Mouse (Mus musculus) limb, embryonic 12.5 days (tissue): Measurements from ENCODE around the gene Fut7. TPM values are rescaled to one million over a fixed set of nuclear protein-coding genes. Genes with fewer than 3 reads are reported as not detected.

ENCODE experiments used
- ATAC-seq: fragments of 200-750 bp; cut with Nextera tagmentation; 2 replicates; pipeline ENCODE4 v1.8.0; 2017; ENCODE audit warnings: low read depth, moderate TSS enrichment; ENCODE audit not compliant: insufficient number of reproducible peaks, insufficient read depth, low FRiP score, low TSS enrichment
- H3K27ac ChIP-seq: fragments of 300-500 bp; sonication (generic); 2 replicates; pipeline ENCODE4 v1.5.1; 2016; ENCODE audit warnings: mild to moderate bottlenecking, moderate library complexity
- H3K27me3 ChIP-seq: fragments of 300-500 bp; sonication (generic); 2 replicates; pipeline ENCODE4 v1.6.1; 2016; ENCODE audit warnings: mild to moderate bottlenecking, moderate library complexity
- H3K36me3 ChIP-seq: fragments of 300-500 bp; sonication (generic); 2 replicates; pipeline ENCODE4 v1.6.1; 2016; ENCODE audit warnings: mild to moderate bottlenecking, moderate library complexity
- H3K4me1 ChIP-seq: fragments of 300-500 bp; sonication (generic); replicated peaks from 2 replicates; pipeline ENCODE4 v1.6.1; 2016
- H3K4me2 ChIP-seq: fragments of 300-500 bp; sonication (generic); 2 replicates; pipeline ENCODE4 v1.6.1; 2016; ENCODE audit warnings: mild to moderate bottlenecking, moderate library complexity
- H3K4me3 ChIP-seq: fragments of 300-500 bp; sonication (generic); replicated peaks from 2 replicates; pipeline ENCODE4 v1.5.1; 2016; ENCODE audit warnings: mild to moderate bottlenecking
- H3K9ac ChIP-seq: fragments of 300-500 bp; sonication (generic); replicated peaks from 2 replicates; pipeline ENCODE4 v1.6.1; 2016; ENCODE audit warnings: mild to moderate bottlenecking, moderate library complexity
- H3K9me3 ChIP-seq: fragments of 300-500 bp; sonication (generic); 2 replicates; pipeline ENCODE4 v1.6.1; 2016; ENCODE audit warnings: mild to moderate bottlenecking, moderate library complexity
- WGBS: fragments of 180-500 bp; shearing (Covaris S2); methylation state at CpG from one replicate; pipeline ENCODE4 v1.1.7; 2016; 5-methylcytosine and 5-hydroxymethylcytosine counted together
- polyA plus RNA-seq: library from polyadenylated mRNA; unstranded; fragments of >200 nt; fragmentation: Nextera tagmentation; extraction: Ambion mirVana; gene quantifications from 2 replicates; pipeline ENCODE4 v1.2.1, GENCODE M21; 2016

The Fut7 gene
- polyA plus RNA-seq, 1 experiment from 2014 or later = not detected

DNA sequence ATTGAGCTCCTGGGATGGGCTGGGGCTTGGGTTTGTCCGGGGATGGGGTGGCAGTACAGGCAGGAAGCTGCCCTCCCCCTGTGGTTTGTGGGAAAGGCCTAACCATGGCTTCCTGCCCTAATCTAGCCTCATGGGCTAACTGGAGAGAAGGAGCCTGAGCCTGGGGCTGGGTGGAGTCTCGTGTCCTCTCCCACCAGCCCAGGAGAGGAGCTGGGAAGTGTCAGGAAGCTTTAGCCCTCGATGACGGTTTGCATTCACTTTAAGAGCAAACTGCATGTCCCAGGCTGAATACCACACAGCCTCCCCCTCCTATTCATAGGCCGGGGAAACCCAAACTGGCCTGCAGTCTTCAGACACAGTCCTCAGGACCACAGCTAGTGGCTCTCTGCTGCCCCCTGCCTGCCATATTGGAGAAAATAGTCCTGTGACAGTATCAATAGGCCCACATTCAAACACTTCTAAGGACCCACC is 3.7 kb downstream of the Fut7 start:
- no peak for ATAC-seq
- WGBS = 31% methylated on average over 5 of the region's 5 CpGs
- H3K27me3 ChIP-seq = peaks cover 78% of the 10 kb centered on the region

DNA sequence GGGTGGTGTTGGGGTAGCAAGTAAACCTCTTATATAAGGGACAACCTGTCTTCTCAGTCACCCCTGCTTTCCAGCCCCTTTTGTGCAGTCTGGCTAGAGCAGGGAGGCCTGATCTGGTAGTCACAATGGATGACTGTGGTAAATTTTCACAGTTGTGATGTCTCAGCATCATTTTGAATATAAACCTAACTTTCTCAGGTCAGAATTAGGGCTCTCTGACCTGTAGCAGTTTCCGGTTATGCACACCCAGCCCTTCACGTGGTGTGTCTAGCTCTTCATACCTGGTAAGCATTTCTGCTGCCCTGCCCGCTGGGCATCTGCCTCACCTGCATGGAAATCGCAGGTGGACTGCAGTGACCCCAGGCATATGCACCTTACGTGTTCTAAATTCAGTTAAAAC is 4.2 kb downstream of the Fut7 start:
- Histone ChIP-seq H3K27me3 (peaks cover 79% of the 10 kb centered on the region), H3K9me3 (no peaks in the 10 kb centered on the region), H3K4me1 (peaks cover 6% of the 10 kb centered on the region), H3K27ac (no peak overlapping the region), H3K9ac (no peak overlapping the region), H3K4me3 (no peak overlapping the region), H3K36me3 (no peaks in the 10 kb centered on the region), H3K4me2 (no peak overlapping the region)
- WGBS = 89% methylated on average over 5 of the region's 5 CpGs
- ATAC-seq = no peak

More for the DNA sequence above, 3.7 kb downstream of the Fut7 start:
- H3K9ac ChIP-seq = no peak overlapping the region
- H3K36me3 ChIP-seq = no peaks in the 10 kb centered on the region
- no peak overlapping the region for H3K27ac ChIP-seq
- no peak overlapping the region for H3K4me3 ChIP-seq
- H3K9me3 ChIP-seq = no peaks in the 10 kb centered on the region
- peaks cover 6% of the 10 kb centered on the region for H3K4me1 ChIP-seq
- no peak overlapping the region for H3K4me2 ChIP-seq

DNA sequence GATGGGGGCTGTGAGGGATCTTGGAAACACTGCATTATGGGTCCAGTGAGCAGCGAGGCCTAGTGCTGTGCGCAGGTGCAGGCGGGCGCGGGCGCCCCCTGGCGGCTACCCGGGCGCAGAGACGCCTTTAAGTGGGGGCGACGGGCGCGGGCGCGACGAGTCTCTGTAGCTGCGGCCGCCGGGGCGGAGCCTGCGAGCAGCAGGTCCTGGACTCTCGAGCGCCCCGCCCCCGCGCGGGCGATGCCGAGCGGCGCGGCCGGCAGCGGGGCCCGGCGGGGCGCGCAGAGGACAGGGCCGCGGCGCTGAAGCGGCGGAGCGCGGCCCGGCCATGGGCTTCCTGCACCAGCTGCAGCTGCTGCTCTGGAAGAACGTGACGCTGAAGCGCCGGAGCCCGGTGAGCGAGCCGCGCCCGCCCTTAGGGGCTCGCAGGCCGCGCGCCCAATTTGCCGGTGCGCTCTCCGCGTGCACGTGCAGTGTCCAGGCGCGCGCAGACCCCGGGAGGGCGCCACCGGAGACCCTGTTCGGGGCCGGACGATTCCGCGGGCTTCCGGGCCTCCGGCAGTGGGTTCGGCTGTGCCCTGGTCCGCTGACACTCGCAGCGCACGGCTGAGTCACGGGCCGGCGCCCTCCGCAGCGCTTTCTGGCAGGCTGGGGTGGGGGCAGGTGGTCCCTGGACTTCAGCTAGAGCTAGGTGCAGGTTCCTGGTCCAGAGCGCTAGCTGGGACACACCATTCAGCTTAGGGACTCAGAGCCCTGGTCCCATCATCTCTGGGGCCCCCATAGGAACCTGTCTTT is 5.6 kb downstream of the Fut7 start, which contains the start of gene Abca2:
Abca2 (plus strand) TSS at position 262 of the 795 bp plus-strand sequence.
- ATAC-seq = peak; percentile 88
- H3K4me3 ChIP-seq = peak within 1 kb of the TSS; percentile 75
- H3K9ac ChIP-seq = peak within 1 kb of the TSS; percentile 75
- no peaks in the 10 kb centered on the region for H3K36me3 ChIP-seq
- H3K4me1 ChIP-seq = peaks cover 6% of the 10 kb centered on the region
- no peak within 1 kb of the TSS for H3K27ac ChIP-seq
- peaks cover 65% of the 10 kb centered on the region for H3K27me3 ChIP-seq
- peak within 1 kb of the TSS; percentile 94 for H3K4me2 ChIP-seq
- WGBS = under 1% methylated on average over 83 of the region's 89 CpGs
- H3K9me3 ChIP-seq = no peaks in the 10 kb centered on the region

DNA sequence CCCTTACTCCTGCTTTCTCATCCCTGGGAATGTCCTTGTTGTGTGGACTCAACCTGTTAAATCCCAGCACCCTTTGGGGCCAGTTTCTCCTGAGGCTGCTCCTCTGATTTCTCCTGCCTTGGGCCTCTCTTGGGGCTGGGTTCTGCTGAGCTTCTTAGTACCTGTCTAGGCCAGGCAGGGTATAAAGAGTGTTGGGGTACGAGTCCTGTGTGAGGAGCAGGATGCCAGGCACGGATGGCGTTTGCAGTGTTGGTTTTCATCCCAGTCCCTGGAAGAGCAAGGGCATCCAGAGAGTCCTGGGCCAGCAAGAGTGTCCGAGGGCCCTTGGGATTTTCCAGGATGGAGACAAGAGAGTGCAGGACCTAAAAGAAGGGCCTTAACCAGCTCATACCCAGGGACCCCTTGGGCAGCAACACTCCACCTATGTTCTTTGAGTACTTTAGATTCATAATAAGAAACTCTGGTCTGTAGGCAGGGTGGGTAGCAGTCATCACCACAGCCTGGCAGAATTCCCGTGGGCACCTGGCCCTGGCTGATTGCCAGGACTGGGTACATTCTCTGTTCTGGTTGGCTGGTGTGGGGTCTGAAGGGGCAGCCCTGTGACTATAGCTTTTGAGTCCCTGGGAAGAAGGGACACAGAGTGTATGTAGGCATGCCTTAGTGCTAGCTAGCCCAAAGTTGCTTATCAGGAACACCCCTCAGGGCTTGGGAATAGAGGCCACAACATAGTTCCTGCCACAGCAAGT is 6.5 kb downstream of the Fut7 start:
- Histone ChIP-seq H3K36me3 (no peaks in the 10 kb centered on the region), H3K27me3 (peaks cover 55% of the 10 kb centered on the region), H3K4me3 (peak overlapping the region; percentile 75), H3K27ac (no peak overlapping the region), H3K4me2 (peak overlapping the region; percentile 94), H3K9me3 (no peaks in the 10 kb centered on the region), H3K9ac (no peak overlapping the region; the same call in 1 of the 2 replicates), H3K4me1 (peaks cover 6% of the 10 kb centered on the region)
- no peak for ATAC-seq
- 69% methylated on average over 5 of the region's 5 CpGs for WGBS

GRCm38 (mm10) chr2:25430395-25431233 is 7.5 kb downstream of the Fut7 start:
- Histone ChIP-seq H3K27me3 (peaks cover 45% of the 10 kb centered on the region), H3K36me3 (no peaks in the 10 kb centered on the region), H3K4me1 (peaks cover 6% of the 10 kb centered on the region), H3K9me3 (no peaks in the 10 kb centered on the region), H3K27ac (no peak overlapping the region), H3K4me2 (no peak overlapping the region), H3K9ac (no peak overlapping the region), H3K4me3 (no peak overlapping the region)
- no peak for ATAC-seq
- WGBS = 76% methylated on average over 17 of the region's 17 CpGs

DNA sequence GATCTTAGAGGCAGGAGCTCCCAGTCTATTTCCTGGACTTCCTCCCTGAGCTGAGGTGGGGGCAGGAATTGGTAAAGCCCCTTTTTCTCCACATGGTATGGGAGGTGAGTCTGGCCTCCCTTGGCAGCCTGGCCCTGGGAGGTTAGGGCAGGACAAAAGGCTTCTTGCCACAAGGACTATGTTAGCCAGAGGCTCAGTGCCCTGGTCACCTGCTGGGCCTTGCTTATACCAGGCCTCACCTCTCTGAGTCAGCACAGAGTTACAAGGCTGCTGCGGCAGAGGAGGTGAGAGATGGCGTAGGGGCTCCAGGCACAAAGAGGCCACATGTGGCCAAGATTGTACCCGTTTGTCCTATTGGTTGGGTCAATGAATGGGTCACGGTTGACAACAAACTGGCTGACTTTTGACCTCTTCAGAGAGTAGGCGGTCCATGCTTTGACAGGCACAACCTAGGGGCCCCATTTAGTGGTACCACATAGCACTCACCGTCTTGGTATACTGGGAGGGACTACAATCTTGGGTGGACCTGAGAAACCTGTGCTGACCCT is 8.3 kb downstream of the Fut7 start:
- H3K27ac ChIP-seq = no peak overlapping the region
- WGBS = 60% methylated on average over 6 of the region's 6 CpGs
- H3K4me2 ChIP-seq = no peak overlapping the region
- H3K36me3 ChIP-seq = no peaks in the 10 kb centered on the region
- no peak for ATAC-seq
- no peaks in the 10 kb centered on the region for H3K9me3 ChIP-seq
- H3K27me3 ChIP-seq = peaks cover 38% of the 10 kb centered on the region
- H3K9ac ChIP-seq = no peak overlapping the region
- peaks cover 6% of the 10 kb centered on the region for H3K4me1 ChIP-seq
- no peak overlapping the region for H3K4me3 ChIP-seq

DNA sequence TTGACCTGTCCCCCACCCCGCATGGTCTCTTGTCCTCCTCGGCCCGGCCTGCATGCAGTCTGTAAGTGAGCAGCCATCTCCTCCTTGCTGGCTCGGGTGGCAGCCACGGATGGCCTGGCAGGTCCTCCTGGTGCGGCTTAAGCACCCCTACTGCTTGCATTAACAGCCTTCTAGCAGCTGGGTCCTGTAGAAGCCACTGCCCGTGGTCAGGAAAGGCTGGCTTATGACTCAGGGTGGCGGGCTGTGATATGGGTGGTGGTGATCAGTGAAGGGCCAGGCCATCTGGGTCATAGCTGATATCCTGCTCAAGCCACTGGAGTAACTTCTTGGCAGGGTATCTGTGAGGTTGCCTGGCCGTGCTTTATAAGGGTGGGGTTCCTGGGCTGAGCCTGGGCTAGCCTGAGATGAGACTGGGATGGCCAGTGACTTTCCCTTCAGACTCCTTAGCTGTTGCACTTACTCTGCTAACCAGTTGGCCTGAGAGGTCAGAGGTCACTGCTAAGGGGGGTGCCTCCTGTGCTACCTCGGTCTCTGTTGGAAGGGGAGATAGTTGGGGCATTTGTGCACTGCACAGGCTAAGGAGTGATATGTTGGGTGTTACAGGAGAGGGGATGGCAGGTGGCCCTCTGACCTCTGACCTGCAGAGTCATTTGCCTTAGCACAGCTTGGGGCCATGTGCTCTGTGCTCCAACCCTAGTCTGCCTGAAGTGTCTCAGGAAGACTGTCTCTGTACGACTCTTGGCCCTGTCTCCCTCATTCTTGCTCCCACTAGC is 9.4 kb downstream of the Fut7 start:
- Histone ChIP-seq H3K27me3 (peaks cover 33% of the 10 kb centered on the region), H3K9ac (no peak overlapping the region), H3K4me2 (no peak overlapping the region), H3K4me1 (peaks cover 6% of the 10 kb centered on the region), H3K4me3 (no peak overlapping the region), H3K9me3 (no peaks in the 10 kb centered on the region), H3K27ac (no peak overlapping the region), H3K36me3 (no peaks in the 10 kb centered on the region)
- 64% methylated on average over 11 of the region's 11 CpGs for WGBS
- no peak for ATAC-seq

- WGBS = 81% methylated on average over 17 of the region's 17 CpGs
- H3K9ac ChIP-seq = no peak overlapping the region
Observed at GRCm38 (mm10) chr2:25433101-25433500, 10.0 kb downstream of the Fut7 start.

DNA sequence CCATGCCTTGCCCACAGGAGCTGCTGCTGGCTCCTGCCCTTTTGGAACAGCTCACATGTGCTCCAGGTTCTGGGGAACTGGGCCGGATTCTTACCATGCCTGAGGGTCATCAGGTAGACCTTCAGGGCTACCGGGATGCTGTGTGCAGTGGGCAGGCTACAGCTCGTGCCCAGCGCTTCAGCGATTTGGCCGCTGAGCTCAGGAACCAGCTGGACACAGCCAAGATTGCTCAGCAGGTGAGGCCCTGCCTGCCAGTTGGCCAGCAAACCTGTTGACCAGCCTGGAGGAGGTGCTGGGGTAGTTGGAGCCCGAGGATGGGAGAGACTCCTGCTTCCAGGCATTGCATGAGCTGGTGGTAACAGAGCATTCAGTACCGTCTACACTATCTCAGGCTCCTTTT is 11.2 kb downstream of the Fut7 start:
- H3K4me3 ChIP-seq = no peak overlapping the region
- 86% methylated on average over 8 of the region's 8 CpGs for WGBS
- H3K9me3 ChIP-seq = no peaks in the 10 kb centered on the region
- H3K36me3 ChIP-seq = peaks cover 1% of the 10 kb centered on the region; the same call in 1 of the 2 replicates
- H3K9ac ChIP-seq = no peak overlapping the region
- H3K27ac ChIP-seq = no peak overlapping the region
- no peak for ATAC-seq
- no peak overlapping the region for H3K4me2 ChIP-seq
- H3K4me1 ChIP-seq = peaks cover 1% of the 10 kb centered on the region
- H3K27me3 ChIP-seq = peaks cover 27% of the 10 kb centered on the region

More at GRCm38 (mm10) chr2:25433101-25433500, 10.0 kb downstream of the Fut7 start:
- no peaks in the 10 kb centered on the region for H3K9me3 ChIP-seq
- H3K27me3 ChIP-seq = peaks cover 33% of the 10 kb centered on the region
- H3K4me1 ChIP-seq = peaks cover 6% of the 10 kb centered on the region
- H3K4me2 ChIP-seq = no peak overlapping the region
- no peak overlapping the region for H3K27ac ChIP-seq
- no peak for ATAC-seq
- no peaks in the 10 kb centered on the region for H3K36me3 ChIP-seq
- H3K4me3 ChIP-seq = no peak overlapping the region

DNA sequence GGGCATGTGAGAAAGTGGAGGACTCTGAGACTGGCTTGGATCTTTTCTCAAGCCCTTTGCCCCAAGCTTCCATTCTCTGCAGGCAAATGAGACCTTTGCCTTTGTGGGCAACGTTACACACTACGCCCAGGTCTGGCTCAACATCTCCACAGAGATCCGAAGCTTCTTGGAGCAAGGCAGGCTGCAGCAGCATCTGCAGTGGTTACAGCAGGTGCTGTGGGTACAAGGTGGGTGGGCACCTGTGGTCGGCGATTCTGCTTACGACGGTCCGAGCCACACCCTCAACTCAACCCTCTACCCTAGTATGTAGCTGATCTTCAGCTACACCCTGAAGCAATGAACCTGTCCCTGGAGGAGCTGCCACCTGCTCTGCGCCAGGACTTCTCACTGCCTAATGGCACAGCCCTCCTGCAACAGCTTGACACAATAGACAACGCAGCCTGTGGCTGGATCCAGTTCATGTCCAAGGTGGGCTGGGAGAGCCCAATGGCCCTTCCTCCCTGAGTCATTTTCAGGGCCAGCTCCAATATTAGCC is 13.3 kb downstream of the Fut7 start:
- Histone ChIP-seq H3K4me1 (no peaks in the 10 kb centered on the region), H3K9me3 (no peaks in the 10 kb centered on the region), H3K4me3 (no peak overlapping the region), H3K9ac (no peak overlapping the region), H3K4me2 (no peak overlapping the region), H3K36me3 (peaks cover 5% of the 10 kb centered on the region; the same call in 1 of the 2 replicates), H3K27ac (no peak overlapping the region), H3K27me3 (peaks cover 6% of the 10 kb centered on the region; the same call in 1 of the 2 replicates)
- WGBS = 94% methylated on average over 10 of the region's 10 CpGs
- no peak for ATAC-seq
